Mouse (Mus musculus) kidney, postnatal 0 days (tissue): Measurements from ENCODE around the gene Trim66. TPM values are rescaled to one million over a fixed set of nuclear protein-coding genes. Genes with fewer than 3 reads are reported as not detected.
A peak's percentile ranks its signal among the peaks of the same experiment; 100 is the strongest.

ENCODE experiments used
- ATAC-seq: fragments of 200-750 bp; cut with Nextera tagmentation; replicated peaks from 2 replicates; pipeline ENCODE4 v1.8.0; 2017; ENCODE audit warnings: low read depth, moderate number of reproducible peaks, moderate TSS enrichment, moderate library complexity; ENCODE audit not compliant: low FRiP score
- DNase-seq: peaks from one replicate; pipeline ENCODE4 v3.0.0-alpha.2; 2016; ENCODE audit warnings: low spot score
- H3K27ac ChIP-seq: fragments of 300-500 bp; sonication (generic); 2 replicates; pipeline ENCODE4 v1.5.1; 2014; ENCODE audit warnings: mild to moderate bottlenecking
- H3K27me3 ChIP-seq: fragments of 300-500 bp; sonication (generic); 2 replicates; pipeline ENCODE4 v1.6.1; 2014; ENCODE audit warnings: low read length, mixed read lengths; ENCODE audit not compliant: insufficient read depth
- H3K36me3 ChIP-seq: fragments of 300-500 bp; sonication (generic); 2 replicates; pipeline ENCODE4 v1.6.1; 2014; ENCODE audit warnings: low read length, mixed read lengths; ENCODE audit not compliant: insufficient read depth
- H3K4me1 ChIP-seq: fragments of 300-500 bp; sonication (generic); replicated peaks from 2 replicates; pipeline ENCODE4 v1.6.1; 2014; ENCODE audit warnings: antibody characterized with exemption, low read length, mixed read lengths; ENCODE audit not compliant: insufficient read depth
- H3K4me2 ChIP-seq: fragments of 300-500 bp; sonication (generic); 2 replicates; pipeline ENCODE4 v1.6.1; 2014; ENCODE audit warnings: mild to moderate bottlenecking, low read length, moderate library complexity, mixed read lengths
- H3K4me3 ChIP-seq: fragments of 300-500 bp; sonication (generic); replicated peaks from 2 replicates; pipeline ENCODE4 v1.5.1; 2014; ENCODE audit warnings: low read depth, low read length
- H3K9ac ChIP-seq: fragments of 300-500 bp; sonication (generic); 2 replicates; pipeline ENCODE4 v1.6.1; 2014; ENCODE audit warnings: low read depth, low read length
- H3K9me3 ChIP-seq: fragments of 300-500 bp; sonication (generic); replicated peaks from 2 replicates; pipeline ENCODE4 v1.6.1; 2016; ENCODE audit warnings: low read length, inconsistent platforms, mixed read lengths
- CTCF ChIP-seq: IDR thresholded peaks from 2 replicates; pipeline ENCODE4 v1.5.1; 2016; ENCODE audit warnings: antibody characterized with exemption, low read depth, mild to moderate bottlenecking, moderate library complexity
- WGBS: fragments of 180-500 bp; shearing (Covaris S2); extraction: QIAGEN DNeasy Blood & Tissue Kit; methylation state at CpG from one replicate; pipeline ENCODE4 v1.1.7; 2014; 5-methylcytosine and 5-hydroxymethylcytosine counted together
- polyA plus RNA-seq: library from polyadenylated mRNA; unstranded; fragments of >200 nt; fragmentation: Nextera tagmentation; extraction: Ambion mirVana; gene quantifications from 2 replicates; pipeline ENCODE4 v1.2.1, GENCODE M21; 2015

Gene Trim66
- polyA plus RNA-seq, 1 experiment from 2014 or later = 0.05 TPM

GRCm38 (mm10) chr7:109507119-109507518 lies 815 bp downstream of the Trim66 start:
- 7% methylated on average over 8 of the region's 8 CpGs for WGBS
- Histone ChIP-seq H3K27me3 (no peaks in the 10 kb centered on the region), H3K4me3 (no peak overlapping the region), H3K9ac (no peak overlapping the region), H3K4me2 (no peak overlapping the region), H3K9me3 (no peaks in the 10 kb centered on the region), H3K4me1 (no peaks in the 10 kb centered on the region), H3K27ac (no peak overlapping the region), H3K36me3 (no peaks in the 10 kb centered on the region)
- TF ChIP-seq CTCF = no peak
- peak; percentile 28 for DNase-seq
- ATAC-seq = 0 out of 2 replicates have a peak, but pooled peaks have one; percentile 46

GRCm38 (mm10) chr7:109497507-109497906 lies 10.4 kb downstream of the Trim66 start:
- H3K27ac ChIP-seq = no peak overlapping the region
- H3K9me3 ChIP-seq = no peaks in the 10 kb centered on the region
- no peak overlapping the region for H3K4me2 ChIP-seq
- peaks cover 5% of the 10 kb centered on the region; the same call in 1 of the 2 replicates for H3K4me1 ChIP-seq
- no peak overlapping the region for H3K4me3 ChIP-seq
- H3K9ac ChIP-seq = no peak overlapping the region
- no peaks in the 10 kb centered on the region for H3K27me3 ChIP-seq
- no peaks in the 10 kb centered on the region for H3K36me3 ChIP-seq
- TF ChIP-seq CTCF = no peak
- 57% methylated on average over 4 of the region's 4 CpGs for WGBS
- DNase-seq (no peak), ATAC-seq (no peak)

- ATAC-seq = no peak; the same call in 1 of the 2 replicates
- peaks cover 5% of the 10 kb centered on the region; the same call in 1 of the 2 replicates for H3K4me1 ChIP-seq
- no peak overlapping the region; the same call in 1 of the 2 replicates for H3K4me3 ChIP-seq
- 10% methylated on average over 21 of the region's 21 CpGs for WGBS
- no peaks in the 10 kb centered on the region for H3K36me3 ChIP-seq
- no peaks in the 10 kb centered on the region for H3K9me3 ChIP-seq
- no peak overlapping the region for H3K9ac ChIP-seq
- peak; percentile 16 for DNase-seq
- H3K27ac ChIP-seq = no peak overlapping the region
- no peaks in the 10 kb centered on the region for H3K27me3 ChIP-seq
- TF ChIP-seq CTCF = no peak
- peak overlapping the region; percentile 42 for H3K4me2 ChIP-seq
Measured at GRCm38 (mm10) chr7:109493319-109494316, 14.3 kb downstream of the Trim66 start.

- ATAC-seq (no peak), DNase-seq (no peak)
- TF ChIP-seq CTCF = no peak
- Histone ChIP-seq H3K9ac (no peak overlapping the region), H3K4me3 (no peak overlapping the region), H3K4me2 (no peak overlapping the region), H3K36me3 (no peaks in the 10 kb centered on the region), H3K27me3 (no peaks in the 10 kb centered on the region), H3K9me3 (no peaks in the 10 kb centered on the region), H3K27ac (no peak overlapping the region), H3K4me1 (peaks cover 5% of the 10 kb centered on the region; the same call in 1 of the 2 replicates)
- 66% methylated on average over 18 of the region's 18 CpGs for WGBS
Measured at GRCm38 (mm10) chr7:109492616-109493318, 15.2 kb downstream of the Trim66 start.

GRCm38 (mm10) chr7:109484221-109484620 lies 23.7 kb downstream of the Trim66 start:
- Histone ChIP-seq H3K9me3 (no peaks in the 10 kb centered on the region), H3K4me1 (no peaks in the 10 kb centered on the region), H3K36me3 (no peaks in the 10 kb centered on the region), H3K4me2 (no peak overlapping the region), H3K9ac (no peak overlapping the region), H3K4me3 (no peak overlapping the region), H3K27me3 (no peaks in the 10 kb centered on the region), H3K27ac (no peak overlapping the region)
- WGBS = 66% methylated on average over 5 of the region's 5 CpGs
- no peak for TF ChIP-seq CTCF
- ATAC-seq (no peak), DNase-seq (no peak)

- ATAC-seq (peak; percentile 25; the same call in 1 of the 2 replicates), DNase-seq (peak; percentile 76)
- no peaks in the 10 kb centered on the region for H3K9me3 ChIP-seq
- no peaks in the 10 kb centered on the region for H3K4me1 ChIP-seq
- no peak overlapping the region for H3K9ac ChIP-seq
- peak; percentile 43; the same call in 1 of the 2 replicates for TF ChIP-seq CTCF
- H3K4me3 ChIP-seq = no peak overlapping the region
- H3K27ac ChIP-seq = no peak overlapping the region
- no peaks in the 10 kb centered on the region for H3K36me3 ChIP-seq
- no peaks in the 10 kb centered on the region for H3K27me3 ChIP-seq
- H3K4me2 ChIP-seq = peak overlapping the region; percentile 28
- WGBS = 10% methylated on average over 7 of the region's 7 CpGs
Measured at GRCm38 (mm10) chr7:109480765-109481197, 27.2 kb downstream of the Trim66 start.
